ENCODE assay signal across 8 mouse cellular contexts in the genomic region with DNA sequence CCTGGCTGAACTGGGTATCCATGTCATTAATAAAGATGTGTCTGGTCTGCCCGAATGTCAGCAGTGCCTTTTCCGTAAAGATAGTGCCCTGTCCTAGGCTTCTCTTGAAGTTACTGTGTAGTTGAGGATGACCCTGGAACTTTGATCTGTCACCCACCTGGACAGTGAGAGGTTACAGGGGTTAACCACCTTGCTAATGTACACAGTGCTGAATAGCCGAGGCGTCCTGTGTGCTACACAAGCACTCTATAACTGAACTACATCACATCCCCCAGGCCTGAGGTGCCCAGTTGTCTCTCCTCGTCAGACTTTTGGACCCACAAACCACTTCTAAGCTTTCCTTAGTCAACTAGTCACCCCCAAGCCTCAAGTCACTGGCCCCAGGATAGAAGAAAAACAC. TPM values are rescaled to one million over a fixed set of nuclear protein-coding genes. Genes with fewer than 3 reads are reported as not detected.
A peak's percentile ranks its signal among the peaks of the same experiment; 100 is the strongest.
DNase-seq lines count a peak whose midpoint lies in the region; ATAC-seq lines count a peak whose summit lies in the region.

No protein-coding gene starts in this region.

- ATAC-seq in kidney, embryonic 16.5 days (ENCODE audit: low FRiP score, low TSS enrichment): no peak
- no peak for ATAC-seq in hindbrain, embryonic 16.5 days
- ATAC-seq in midbrain, embryonic 16.5 days: no peak
- no peak for ATAC-seq in activated CD4-positive, CD25-positive, alpha-beta regulatory T cell, adult 4 months

- H3K4me2 ChIP-seq in kidney, embryonic 16.5 days (replicated peaks; ENCODE audit: low read depth, low read length): peak overlapping the region; percentile 100
- peak overlapping the region; percentile 100 for H3K4me2 ChIP-seq in hindbrain, embryonic 16.5 days (ENCODE audit: low read length)
- H3K4me2 ChIP-seq in midbrain, embryonic 16.5 days (ENCODE audit: low read length): peak overlapping the region; percentile 100

- H3K4me3 ChIP-seq in kidney, embryonic 16.5 days (ENCODE audit: low read length): peak overlapping the region; percentile 94
- peak overlapping the region; percentile 94 for H3K4me3 ChIP-seq in embryonic facial prominence, embryonic 10.5 days
- peak overlapping the region; percentile 71 for H3K4me3 ChIP-seq in hindbrain, embryonic 16.5 days (ENCODE audit: low read length)
- peak overlapping the region; percentile 88 for H3K4me3 ChIP-seq in midbrain, embryonic 16.5 days (ENCODE audit: low read depth, low read length)

- no peaks in the 10 kb centered on the region for H3K27me3 ChIP-seq in kidney, embryonic 16.5 days (ENCODE audit: insufficient read depth, low read length)
- H3K27me3 ChIP-seq in embryonic facial prominence, embryonic 10.5 days (replicated peaks; ENCODE audit: low read depth, poor library complexity, severe bottlenecking): no peaks in the 10 kb centered on the region
- no peaks in the 10 kb centered on the region for H3K27me3 ChIP-seq in hindbrain, embryonic 16.5 days (replicated peaks; ENCODE audit: control insufficient read depth, insufficient read depth, low read length)
- H3K27me3 ChIP-seq in midbrain, embryonic 16.5 days (ENCODE audit: control insufficient read depth, insufficient read depth, low read depth, low read length): no peaks in the 10 kb centered on the region

- WGBS in kidney, embryonic 16.5 days: 39% methylated on average over 5 of the region's 5 CpGs
- WGBS in embryonic facial prominence, embryonic 10.5 days: 75% methylated on average over 5 of the region's 5 CpGs
- 74% methylated on average over 5 of the region's 5 CpGs for WGBS in hindbrain, embryonic 16.5 days
- 67% methylated on average over 5 of the region's 5 CpGs for WGBS in midbrain, embryonic 16.5 days

- H3K36me3 ChIP-seq in kidney, embryonic 16.5 days (ENCODE audit: insufficient read depth, low read length): peaks cover 10% of the 10 kb centered on the region
- peaks cover 38% of the 10 kb centered on the region for H3K36me3 ChIP-seq in embryonic facial prominence, embryonic 10.5 days (replicated peaks)
- H3K36me3 ChIP-seq in hindbrain, embryonic 16.5 days (ENCODE audit: control insufficient read depth, insufficient read depth, low read length): no peaks in the 10 kb centered on the region
- H3K36me3 ChIP-seq in midbrain, embryonic 16.5 days (ENCODE audit: control insufficient read depth, insufficient read depth, low read length): no peaks in the 10 kb centered on the region

- no peak for DNase-seq in kidney, postnatal 14 days
- peak; percentile 8 for DNase-seq in embryonic facial prominence, embryonic 10.5 days (ENCODE audit: low spot score)
- DNase-seq in spleen, postnatal 36 days (ENCODE audit: low spot score in 2 of 2): no peak
- DNase-seq in adrenal gland, postnatal 36 days: no peak

- H3K9me3 ChIP-seq in kidney, embryonic 16.5 days (ENCODE audit: low read length): no peaks in the 10 kb centered on the region
- H3K9me3 ChIP-seq in embryonic facial prominence, embryonic 10.5 days: no peaks in the 10 kb centered on the region
- no peaks in the 10 kb centered on the region for H3K9me3 ChIP-seq in hindbrain, embryonic 16.5 days (ENCODE audit: control insufficient read depth, low read length)
- no peaks in the 10 kb centered on the region for H3K9me3 ChIP-seq in midbrain, embryonic 16.5 days (replicated peaks; ENCODE audit: control insufficient read depth, low read length, poor library complexity, severe bottlenecking)

- peak overlapping the region; percentile 97 for H3K9ac ChIP-seq in kidney, embryonic 16.5 days (replicated peaks; ENCODE audit: low read length)
- H3K9ac ChIP-seq in hindbrain, embryonic 16.5 days (ENCODE audit: low read depth, low read length): peak overlapping the region; percentile 87
- peak overlapping the region; percentile 98 for H3K9ac ChIP-seq in midbrain, embryonic 16.5 days (ENCODE audit: low read depth, low read length)

- peaks cover 39% of the 10 kb centered on the region for H3K4me1 ChIP-seq in kidney, embryonic 16.5 days (ENCODE audit: insufficient read depth, low read length)
- peaks cover 49% of the 10 kb centered on the region for H3K4me1 ChIP-seq in embryonic facial prominence, embryonic 10.5 days
- peaks cover 42% of the 10 kb centered on the region for H3K4me1 ChIP-seq in hindbrain, embryonic 16.5 days (ENCODE audit: control insufficient read depth, insufficient read depth, low read depth, low read length)
- peaks cover 42% of the 10 kb centered on the region for H3K4me1 ChIP-seq in midbrain, embryonic 16.5 days (ENCODE audit: control insufficient read depth, insufficient read depth, low read length)

- H3K27ac ChIP-seq in kidney, embryonic 16.5 days (ENCODE audit: low read length): peak overlapping the region; percentile 97
- peak overlapping the region; percentile 94 for H3K27ac ChIP-seq in embryonic facial prominence, embryonic 10.5 days (replicated peaks)
- H3K27ac ChIP-seq in hindbrain, embryonic 16.5 days (ENCODE audit: low read depth, low read length): no peak overlapping the region
- H3K27ac ChIP-seq in midbrain, embryonic 16.5 days (ENCODE audit: low read length): no peak overlapping the region

RNA-seq across cellular contexts. Expression of gene Znhit2, which starts 1.4 kb away (rescaled TPM):
- polyA plus RNA-seq in kidney, embryonic 16.5 days (2015; fragmentation: Nextera tagmentation; extraction: Ambion mirVana): 35.4 and 37.7 TPM in 2 replicates
- polyA plus RNA-seq in embryonic facial prominence, embryonic 10.5 days (2016; fragmentation: Nextera tagmentation; extraction: Ambion mirVana): 33.8 and 35.6 TPM in 2 replicates
- polyA plus RNA-seq in hindbrain, embryonic 16.5 days (2015; fragmentation: Nextera tagmentation; extraction: Ambion mirVana): 31.5 and 35.2 TPM in 2 replicates
- 28.2 and 30.2 TPM in 2 replicates for polyA plus RNA-seq in midbrain, embryonic 16.5 days (2015; fragmentation: Nextera tagmentation; extraction: Ambion mirVana)
- total RNA-seq in adrenal gland, postnatal 36 days (2021): 10 to 100 TPM; 29.7 to 34.8 TPM
- 10 to 100 TPM; 10.3 to 11.0 TPM for polyA plus RNA-seq in activated CD4-positive, CD25-positive, alpha-beta regulatory T cell, adult 4 months (2017; shearing (Covaris generic))

RNA-seq across cellular contexts. Expression of gene Fau, which starts 4.8 kb away (rescaled TPM):
- 644 and 690 TPM in 2 replicates for polyA plus RNA-seq in kidney, embryonic 16.5 days (2015; fragmentation: Nextera tagmentation; extraction: Ambion mirVana)
- polyA plus RNA-seq in embryonic facial prominence, embryonic 10.5 days (2016; fragmentation: Nextera tagmentation; extraction: Ambion mirVana): 831 and 861 TPM in 2 replicates
- 471 and 479 TPM in 2 replicates for polyA plus RNA-seq in hindbrain, embryonic 16.5 days (2015; fragmentation: Nextera tagmentation; extraction: Ambion mirVana)
- 459 and 498 TPM in 2 replicates for polyA plus RNA-seq in midbrain, embryonic 16.5 days (2015; fragmentation: Nextera tagmentation; extraction: Ambion mirVana)
- total RNA-seq in adrenal gland, postnatal 36 days (2021): 1,000 to 10,000 TPM; 1,081 to 1,082 TPM
- polyA plus RNA-seq in activated CD4-positive, CD25-positive, alpha-beta regulatory T cell, adult 4 months (2017; shearing (Covaris generic)): 1,000 to 10,000 TPM; 2,454 to 3,437 TPM

RNA-seq across cellular contexts. Expression of gene Mrpl49, which starts 4.8 kb away (rescaled TPM):
- polyA plus RNA-seq in kidney, embryonic 16.5 days (2015; fragmentation: Nextera tagmentation; extraction: Ambion mirVana): 83.2 and 87.2 TPM in 2 replicates
- 82.5 and 84.6 TPM in 2 replicates for polyA plus RNA-seq in embryonic facial prominence, embryonic 10.5 days (2016; fragmentation: Nextera tagmentation; extraction: Ambion mirVana)
- polyA plus RNA-seq in hindbrain, embryonic 16.5 days (2015; fragmentation: Nextera tagmentation; extraction: Ambion mirVana): 62.4 and 68.8 TPM in 2 replicates
- 58.5 and 59.7 TPM in 2 replicates for polyA plus RNA-seq in midbrain, embryonic 16.5 days (2015; fragmentation: Nextera tagmentation; extraction: Ambion mirVana)
- 10 to 100 TPM; 58.2 to 58.6 TPM for total RNA-seq in adrenal gland, postnatal 36 days (2021)
- 10 to 100 TPM; 31.3 to 38.5 TPM for polyA plus RNA-seq in activated CD4-positive, CD25-positive, alpha-beta regulatory T cell, adult 4 months (2017; shearing (Covaris generic))

RNA-seq across cellular contexts. Expression of gene Tm7sf2, which starts 5.8 kb away (rescaled TPM):
- polyA plus RNA-seq in kidney, embryonic 16.5 days (2015; fragmentation: Nextera tagmentation; extraction: Ambion mirVana): 22.8 and 28.6 TPM in 2 replicates
- polyA plus RNA-seq in embryonic facial prominence, embryonic 10.5 days (2016; fragmentation: Nextera tagmentation; extraction: Ambion mirVana): 30.3 and 31.4 TPM in 2 replicates
- 61.3 and 64.6 TPM in 2 replicates for polyA plus RNA-seq in hindbrain, embryonic 16.5 days (2015; fragmentation: Nextera tagmentation; extraction: Ambion mirVana)
- polyA plus RNA-seq in midbrain, embryonic 16.5 days (2015; fragmentation: Nextera tagmentation; extraction: Ambion mirVana): 55.1 and 59.0 TPM in 2 replicates
- total RNA-seq in adrenal gland, postnatal 36 days (2021): 10 to 100 TPM; 22.9 to 42.0 TPM
- polyA plus RNA-seq in activated CD4-positive, CD25-positive, alpha-beta regulatory T cell, adult 4 months (2017; shearing (Covaris generic)): 1 to 10 TPM; 5.4 to 9.2 TPM

RNA-seq across cellular contexts. Expression of gene Vps51, which starts 14.6 kb away (rescaled TPM):
- 85.7 and 90.6 TPM in 2 replicates for polyA plus RNA-seq in kidney, embryonic 16.5 days (2015; fragmentation: Nextera tagmentation; extraction: Ambion mirVana)
- 70.5 and 71.9 TPM in 2 replicates for polyA plus RNA-seq in embryonic facial prominence, embryonic 10.5 days (2016; fragmentation: Nextera tagmentation; extraction: Ambion mirVana)
- 89.5 and 91.3 TPM in 2 replicates for polyA plus RNA-seq in hindbrain, embryonic 16.5 days (2015; fragmentation: Nextera tagmentation; extraction: Ambion mirVana)
- 86.1 and 93.9 TPM in 2 replicates for polyA plus RNA-seq in midbrain, embryonic 16.5 days (2015; fragmentation: Nextera tagmentation; extraction: Ambion mirVana)
- total RNA-seq in adrenal gland, postnatal 36 days (2021): 10 to 100 TPM; 51.9 to 59.8 TPM
- polyA plus RNA-seq in activated CD4-positive, CD25-positive, alpha-beta regulatory T cell, adult 4 months (2017; shearing (Covaris generic)): 10 to 100 TPM; 34.1 to 34.6 TPM

Comparison
In these comparisons a context has a peak if more than half of its experiments do, and no peak if none do; other contexts are left out.
1. H3K27ac ChIP-seq: peak in kidney, embryonic 16.5 days (single experiment) and embryonic facial prominence, embryonic 10.5 days (single experiment); none in hindbrain, embryonic 16.5 days (single experiment) and midbrain, embryonic 16.5 days (single experiment).
2. Peak in every context shown above with its lines, with median percentiles within 50 percentile points of each other: H3K4me2 ChIP-seq, H3K4me3 ChIP-seq and H3K9ac ChIP-seq.